Mouse (Mus musculus) thymus, postnatal 4 days (tissue): Measurements from ENCODE around the gene Bbx.

ENCODE experiments used
- DNase-seq: peaks from one replicate; pipeline ENCODE4 v3.0.0; 2021

The Bbx gene

GRCm38 (mm10) chr16:50147900-50148299 lies 284.3 kb downstream of the Bbx start:
- DNase-seq = no peak
